In the genomic region with DNA sequence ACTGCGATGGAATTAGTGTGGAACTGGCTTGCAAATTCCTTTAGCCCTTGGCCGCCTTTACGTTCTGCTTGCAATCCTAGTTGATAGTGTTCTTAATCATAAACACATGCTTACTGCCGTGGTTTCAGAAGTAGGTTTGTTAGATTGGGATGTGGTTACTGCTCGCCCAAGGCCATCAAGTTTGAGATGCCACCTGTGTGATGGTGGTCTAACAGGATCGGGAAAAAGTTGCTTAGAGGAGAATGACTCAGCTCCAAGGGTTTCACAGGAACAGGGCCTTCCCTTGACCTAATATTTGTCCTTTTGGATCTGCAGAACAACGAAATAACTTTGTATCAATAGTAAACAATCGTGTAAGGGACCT, we compare ENCODE assay signal across 8 mouse cellular contexts. TPM values are rescaled to one million over a fixed set of nuclear protein-coding genes. Genes with fewer than 3 reads are reported as not detected.
DNase-seq lines count a peak whose midpoint lies in the region; ATAC-seq and TF ChIP-seq lines count a peak whose summit lies in the region.

No protein-coding gene starts in this region.

- peak; percentile 34 to 83 for DNase-seq in adrenal gland, adult (ENCODE audit: inconsistent age in 2 of 2, low spot score in 1 of 2)
- DNase-seq in adrenal gland, postnatal 14 days: no peak
- no peak for DNase-seq in thymus, adult 2 months
- DNase-seq in thymus, postnatal 36 days: no peak
- no peak for DNase-seq in liver, embryonic 13.5 days
- no peak for DNase-seq in adrenal gland, adult 2 months
- no peak for DNase-seq in thymus, adult 18-20 months
- DNase-seq in frontal cortex, postnatal 25 days (ENCODE audit: low spot score in 2 of 2): no peak

- no peak for TF ChIP-seq CTCF in thymus, adult 2 months (IDR thresholded peaks at IDR 0.05; ENCODE audit: borderline replicate concordance, control insufficient read depth, extremely low read depth, insufficient read depth, low read length, poor library complexity)

- 16% methylated on average over 8 of the region's 8 CpGs for WGBS in thymus, adult 2 months
- 17% methylated on average over 8 of the region's 8 CpGs for WGBS in liver, embryonic 13.5 days (ENCODE audit: insufficient replicate concordance)

- H3K9me3 ChIP-seq in liver, embryonic 13.5 days (replicated peaks): no peaks in the 10 kb centered on the region

- H3K27ac ChIP-seq in thymus, adult 2 months (ENCODE audit: control insufficient read depth, insufficient read depth, low read length): no peak overlapping the region
- H3K27ac ChIP-seq in liver, embryonic 13.5 days: peak overlapping the region; percentile 76

- peak overlapping the region; percentile 91 for H3K4me2 ChIP-seq in liver, embryonic 13.5 days

- H3K4me3 ChIP-seq in thymus, adult 2 months (ENCODE audit: control insufficient read depth, insufficient read depth, low read length): peak overlapping the region; percentile 51
- H3K4me3 ChIP-seq in liver, embryonic 13.5 days (replicated peaks): peak overlapping the region; percentile 68

- no peak for TF ChIP-seq POLR2A in thymus, adult 2 months (IDR thresholded peaks at IDR 0.05; ENCODE audit: control insufficient read depth, extremely low read depth, insufficient read depth, low read length, poor library complexity)

- no peak for ATAC-seq in liver, embryonic 13.5 days (ENCODE audit: low read depth)

- peak overlapping the region; percentile 83 for H3K9ac ChIP-seq in liver, embryonic 13.5 days

- no peaks in the 10 kb centered on the region for H3K36me3 ChIP-seq in thymus, adult 2 months (ENCODE audit: control insufficient read depth, insufficient read depth, low read length)
- 0 out of 2 replicates have a peak, but pooled peaks cover 3% of the 10 kb centered on the region for H3K36me3 ChIP-seq in liver, embryonic 13.5 days

- H3K4me1 ChIP-seq in thymus, adult 2 months (replicated peaks; ENCODE audit: control insufficient read depth, insufficient read depth, low read length): peaks cover 11% of the 10 kb centered on the region
- H3K4me1 ChIP-seq in liver, embryonic 13.5 days (replicated peaks): peaks cover 42% of the 10 kb centered on the region

- no peaks in the 10 kb centered on the region for H3K27me3 ChIP-seq in thymus, adult 2 months (ENCODE audit: control insufficient read depth, insufficient read depth, low read length)
- no peaks in the 10 kb centered on the region for H3K27me3 ChIP-seq in liver, embryonic 13.5 days

RNA-seq across cellular contexts. Expression of gene Abhd4, which starts 5.7 kb away (rescaled TPM):
- total RNA-seq in adrenal gland, postnatal 14 days (2021): 297 and 309 TPM in 2 replicates
- 21.5 and 23.6 TPM in 2 replicates for polyA plus RNA-seq in thymus, adult 2 months (2012; rRNA removed)
- 17.9 and 18.4 TPM in 2 replicates for polyA plus RNA-seq in liver, embryonic 13.5 days (2015; fragmentation: Nextera tagmentation; extraction: Ambion mirVana)
- 100 to 1,000 TPM; 490 to 694 TPM for total RNA-seq in adrenal gland, adult 2 months (2021)
- polyA plus RNA-seq in adrenal gland, adult 2 months (2012; rRNA removed): 397 and 541 TPM in 2 replicates

RNA-seq across cellular contexts. Expression of gene Dad1, which starts 5.8 kb away (rescaled TPM):
- 237 and 250 TPM in 2 replicates for total RNA-seq in adrenal gland, postnatal 14 days (2021)
- polyA plus RNA-seq in thymus, adult 2 months (2012; rRNA removed): 513 and 641 TPM in 2 replicates
- polyA plus RNA-seq in liver, embryonic 13.5 days (2015; fragmentation: Nextera tagmentation; extraction: Ambion mirVana): 229 and 243 TPM in 2 replicates
- total RNA-seq in adrenal gland, adult 2 months (2021): 100 to 1,000 TPM; 385 to 398 TPM
- polyA plus RNA-seq in adrenal gland, adult 2 months (2012; rRNA removed): 1,369 and 1,819 TPM in 2 replicates

RNA-seq across cellular contexts. Expression of gene Olfr49, which starts 25.0 kb away (rescaled TPM):
- not detected in 2 replicates for total RNA-seq in adrenal gland, postnatal 14 days (2021)
- not detected in 2 replicates for polyA plus RNA-seq in thymus, adult 2 months (2012; rRNA removed)
- polyA plus RNA-seq in liver, embryonic 13.5 days (2015; fragmentation: Nextera tagmentation; extraction: Ambion mirVana): not detected in 2 replicates
- not detected for total RNA-seq in adrenal gland, adult 2 months (2021)
- 0.01 TPM in 1 of 2 replicates, not detected in the other for polyA plus RNA-seq in adrenal gland, adult 2 months (2012; rRNA removed)

Comparison
In these comparisons a context has a peak if more than half of its experiments do, and no peak if none do; other contexts are left out.
1. DNase-seq: peak in adrenal gland, adult (2 of 2); none in adrenal gland, postnatal 14 days (single experiment), thymus, adult 2 months (single experiment), thymus, postnatal 36 days (0 of 2), liver, embryonic 13.5 days (single experiment), adrenal gland, adult 2 months (single experiment), thymus, adult 18-20 months (0 of 2) and frontal cortex, postnatal 25 days (0 of 2).
2. RNA of gene Abhd4, which starts 5.7 kb away (polyA plus RNA-seq): 397 to 541 TPM in adrenal gland, adult 2 months; 21.5 to 23.6 TPM in thymus, adult 2 months and 17.9 to 18.4 TPM in liver, embryonic 13.5 days; every median in the first group is over 10 times any median in the second.